Mouse (Mus musculus): ENCODE data around the gene Pde2a.

GRCm38 (mm10) chr7:101397175-101397574, 24.3 kb upstream of the Pde2a start:
- TF ChIP-seq CTCF (IDR thresholded peaks at IDR 0.05; ENCODE audit: low read depth): no peak
- no peak for TF ChIP-seq EP300 (IDR thresholded peaks at IDR 0.05; ENCODE audit: low read depth)
